Comparison of ENCODE assay signal across 19 mouse cellular contexts in the genomic region with DNA sequence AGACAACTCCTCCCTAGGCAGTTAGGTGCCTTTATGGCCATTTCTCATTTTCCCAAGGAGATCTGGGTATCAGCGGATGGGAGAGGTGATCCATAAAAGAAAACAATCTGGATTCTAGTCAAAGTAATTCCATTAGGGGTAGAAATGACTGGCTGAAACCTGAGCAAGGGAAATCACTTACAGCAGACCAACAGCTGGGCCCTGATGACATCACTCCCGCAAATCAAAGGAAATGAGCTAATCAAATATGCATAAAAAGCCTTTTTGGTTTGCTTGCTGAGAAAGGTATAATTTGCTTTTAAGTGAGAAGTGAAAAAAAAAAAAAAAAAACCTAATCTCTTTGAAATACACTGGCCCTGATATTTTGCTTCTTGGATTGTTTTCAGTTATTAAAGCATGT.
DNase-seq lines count a peak whose midpoint lies in the region; ATAC-seq and TF ChIP-seq lines count a peak whose summit lies in the region.
"Had no signal": no experiment of that assay in that cellular context is flagged by ENCODE, and none has a peak within 500 bp of the region (broad histone marks: within the 10 kb centered on the region; RNA-seq: fewer than 3 reads in every experiment).

No protein-coding gene starts in this region.

- no peak overlapping the region for H3K9ac ChIP-seq in hindbrain, postnatal 0 days (replicated peaks; ENCODE audit: low read length)
- H3K9ac ChIP-seq in hindbrain, embryonic 12.5 days: no peak overlapping the region
- H3K9ac ChIP-seq in CH12.LX (ENCODE audit: insufficient read depth, low read depth): no peak overlapping the region
- H3K9ac ChIP-seq in kidney, embryonic 15.5 days: no peak overlapping the region
- H3K9ac ChIP-seq: forebrain, embryonic 12.5 days; hindbrain, embryonic 15.5 days had no signal

- TF ChIP-seq RAD21 in CH12.LX (IDR thresholded peaks at IDR 0.05; ENCODE audit: low read depth, low read length): no peak

- TF ChIP-seq CTCF in hindbrain, postnatal 0 days (IDR thresholded peaks at IDR 0.05; ENCODE audit: low read depth): no peak
- TF ChIP-seq CTCF in C2C12 (IDR thresholded peaks at IDR 0.05; ENCODE audit: control insufficient read depth, insufficient read depth, insufficient read length) (no peak), CH12.LX (conservative IDR thresholded peaks at IDR 0.05 in 1 of 2, IDR thresholded peaks at IDR 0.05 in 1 of 2; ENCODE audit: low read depth in 2 of 2, low read length in 2 of 2) (no peak)

- H3K79me3 ChIP-seq in C2C12 (ENCODE audit: low read depth): no peaks in the 10 kb centered on the region

- H3K4me1 ChIP-seq in hindbrain, postnatal 0 days (ENCODE audit: insufficient read depth, low read length): no peaks in the 10 kb centered on the region
- no peaks in the 10 kb centered on the region for H3K4me1 ChIP-seq in hindbrain, embryonic 12.5 days
- H3K4me1 ChIP-seq in CH12.LX (ENCODE audit: control insufficient read depth in 1 of 2, insufficient read depth in 2 of 2): no peaks in the 10 kb centered on the region
- H3K4me1 ChIP-seq in kidney, embryonic 15.5 days: no peaks in the 10 kb centered on the region
- H3K4me1 ChIP-seq: forebrain, embryonic 12.5 days; heart, embryonic 10.5 days; hindbrain, embryonic 15.5 days had no signal

- dilution Hi-C loops in CH12.LX (cut with MboI; ENCODE audit: extremely low pct_ligation_motif_present, extremely low pct_unique_long_range_greater_than_20kb, low sequenced_read_pairs): no loop called here

- H3K36me3 ChIP-seq in hindbrain, postnatal 0 days (ENCODE audit: insufficient read depth, low read length): no peaks in the 10 kb centered on the region
- no peaks in the 10 kb centered on the region for H3K36me3 ChIP-seq in hindbrain, embryonic 12.5 days
- H3K36me3 ChIP-seq in C2C12 (ENCODE audit: control insufficient read depth, insufficient read depth) (no peaks in the 10 kb centered on the region), CH12.LX (replicated peaks in 1 of 2; ENCODE audit: control insufficient read depth in 1 of 2, insufficient read depth in 1 of 2, low read length in 1 of 2) (no peaks in the 10 kb centered on the region)
- H3K36me3 ChIP-seq in splenic B cell, adult 2 months (ENCODE audit: control insufficient read depth, insufficient read depth, low read length, poor library complexity, severe bottlenecking): no peaks in the 10 kb centered on the region
- no peaks in the 10 kb centered on the region for H3K36me3 ChIP-seq in kidney, embryonic 15.5 days
- H3K36me3 ChIP-seq: forebrain, embryonic 12.5 days; heart, embryonic 10.5 days; hindbrain, embryonic 15.5 days had no signal

- WGBS in hindbrain, postnatal 0 days: 42% methylated on average over 2 of the region's 2 CpGs
- WGBS in hindbrain, embryonic 12.5 days: 66% methylated on average over 2 of the region's 2 CpGs
- 40% methylated on average over 2 of the region's 2 CpGs for WGBS in kidney, embryonic 15.5 days

- no peak overlapping the region for H3ac ChIP-seq in C2C12 (ENCODE audit: control insufficient read depth, insufficient read length, low read depth)

- no peak overlapping the region for H3K4me3 ChIP-seq in hindbrain, postnatal 0 days (ENCODE audit: low read length)
- H3K4me3 ChIP-seq in hindbrain, embryonic 12.5 days: no peak overlapping the region
- no peak overlapping the region for H3K4me3 ChIP-seq in C2C12 (ENCODE audit: insufficient read depth, poor library complexity, severe bottlenecking)
- no peak overlapping the region for H3K4me3 ChIP-seq in CH12.LX (replicated peaks in 1 of 3; ENCODE audit: low read depth in 2 of 3, low read length in 2 of 3, poor library complexity in 1 of 3)
- H3K4me3 ChIP-seq in kidney, embryonic 15.5 days (replicated peaks): no peak overlapping the region
- H3K4me3 ChIP-seq: forebrain, embryonic 12.5 days; gastrocnemius, adult 2 months; heart, embryonic 10.5 days; hindbrain, embryonic 15.5 days had no signal

- H3K27ac ChIP-seq in hindbrain, postnatal 0 days: no peak overlapping the region
- no peak overlapping the region for H3K27ac ChIP-seq in hindbrain, embryonic 12.5 days
- H3K27ac ChIP-seq in CH12.LX (ENCODE audit: insufficient read depth, low read depth): no peak overlapping the region
- no peak overlapping the region for H3K27ac ChIP-seq in kidney, embryonic 15.5 days
- H3K27ac ChIP-seq: forebrain, embryonic 12.5 days; gastrocnemius, adult 2 months; heart, embryonic 10.5 days; hindbrain, embryonic 15.5 days had no signal

- no peak overlapping the region for H3K4me2 ChIP-seq in hindbrain, postnatal 0 days (ENCODE audit: low read depth, low read length)
- no peak overlapping the region for H3K4me2 ChIP-seq in hindbrain, embryonic 12.5 days (replicated peaks)
- H3K4me2 ChIP-seq in CH12.LX (ENCODE audit: insufficient read depth, low read depth, poor library complexity, severe bottlenecking): no peak overlapping the region
- H3K4me2 ChIP-seq in kidney, embryonic 15.5 days: no peak overlapping the region
- H3K4me2 ChIP-seq: forebrain, embryonic 12.5 days; hindbrain, embryonic 15.5 days had no signal

- H3K27me3 ChIP-seq in hindbrain, postnatal 0 days (ENCODE audit: insufficient read depth, low read length): no peaks in the 10 kb centered on the region
- H3K27me3 ChIP-seq in hindbrain, embryonic 12.5 days: no peaks in the 10 kb centered on the region
- H3K27me3 ChIP-seq in C2C12 (ENCODE audit: control insufficient read depth, insufficient read depth, insufficient read length): no peaks in the 10 kb centered on the region
- H3K27me3 ChIP-seq in CH12.LX (replicated peaks): no peaks in the 10 kb centered on the region
- H3K27me3 ChIP-seq in splenic B cell, adult 2 months (ENCODE audit: control insufficient read depth, insufficient read depth, low read length, poor library complexity, severe bottlenecking): no peaks in the 10 kb centered on the region
- H3K27me3 ChIP-seq in kidney, embryonic 15.5 days: no peaks in the 10 kb centered on the region
- H3K27me3 ChIP-seq: forebrain, embryonic 12.5 days; hindbrain, embryonic 15.5 days had no signal

- peak; percentile 2 for DNase-seq in hindbrain, postnatal 0 days (ENCODE audit: low spot score)
- peak; percentile 5 for DNase-seq in CH12.LX (ENCODE audit: extremely low read depth)
- peak; percentile 60 for DNase-seq in splenic B cell, adult 2 months (ENCODE audit: low read depth, low spot score)
- DNase-seq: adrenal gland, postnatal 10 days; cerebellum, adult 11-12 months; cerebellum, adult 9-10 months; cerebellum, postnatal 36 days; gastrocnemius, adult 2 months; gastrocnemius, postnatal 36 days; heart, postnatal 4 days had no signal

- TF ChIP-seq POLR2A in CH12.LX (IDR thresholded peaks at IDR 0.05; ENCODE audit: low read depth, low read length): no peak

- no peak for TF ChIP-seq EP300 in CH12.LX (IDR thresholded peaks at IDR 0.05; ENCODE audit: low read length)

- no peaks in the 10 kb centered on the region for H3K79me2 ChIP-seq in C2C12 (ENCODE audit: control insufficient read depth, insufficient read depth)
- no peaks in the 10 kb centered on the region for H3K79me2 ChIP-seq in CH12.LX (replicated peaks; ENCODE audit: control insufficient read depth, extremely low read depth, insufficient read depth, poor library complexity, severe bottlenecking)

- no peak for ATAC-seq in hindbrain, postnatal 0 days
- no peak for ATAC-seq in hindbrain, embryonic 12.5 days (ENCODE audit: low FRiP score)
- ATAC-seq in kidney, embryonic 15.5 days (replicated peaks; ENCODE audit: low FRiP score): no peak
- ATAC-seq: CD4-positive, CD25-positive, alpha-beta regulatory T cell, adult 4 months; inflammation-experienced regulatory T-cells, adult 6 months; intestine, postnatal 0 days had no signal

- no peaks in the 10 kb centered on the region for H3K9me3 ChIP-seq in hindbrain, postnatal 0 days (ENCODE audit: low read length)
- H3K9me3 ChIP-seq in hindbrain, embryonic 12.5 days (replicated peaks): no peaks in the 10 kb centered on the region
- H3K9me3 ChIP-seq in CH12.LX (replicated peaks; ENCODE audit: low read length): no peaks in the 10 kb centered on the region
- no peaks in the 10 kb centered on the region for H3K9me3 ChIP-seq in kidney, embryonic 15.5 days (replicated peaks)
- H3K9me3 ChIP-seq: forebrain, embryonic 12.5 days; heart, embryonic 10.5 days; hindbrain, embryonic 15.5 days had no signal

- in situ Hi-C loops in CH12.LX (cut with MboI; ENCODE audit: low pct_ligation_motif_present, low pct_unique_long_range_greater_than_20kb, low sequenced_read_pairs): no loop called here

TF ChIP-seq in C2C12, 6 proteins besides CTCF, POLR2A, EP300 and RAD21:
- peak; percentile 70 for TF ChIP-seq MYOD1 (IDR thresholded peaks at IDR 0.05; ENCODE audit: control insufficient read depth, insufficient read length, low read depth)
- TF ChIP-seq MAX (IDR thresholded peaks at IDR 0.05): no peak

TF ChIP-seq in CH12.LX, 34 proteins besides CTCF, POLR2A, EP300 and RAD21:
- TF ChIP-seq TCF12 (IDR thresholded peaks at IDR 0.05; ENCODE audit: low read depth, low read length) (no peak), JUN (IDR thresholded peaks at IDR 0.05; ENCODE audit: insufficient read depth, low read depth, low read length) (no peak), RCOR1 (conservative IDR thresholded peaks at IDR 0.05; ENCODE audit: low read depth, low read length) (no peak), SMC3 (IDR thresholded peaks at IDR 0.05; ENCODE audit: low read depth, low read length) (no peak), MAZ (IDR thresholded peaks at IDR 0.05; ENCODE audit: low read depth, low read length) (no peak), SIN3A (IDR thresholded peaks at IDR 0.05; ENCODE audit: low read length) (no peak), NELFE (IDR thresholded peaks at IDR 0.05; ENCODE audit: low read depth, low read length) (no peak), JUND (conservative IDR thresholded peaks at IDR 0.05; ENCODE audit: low read depth, low read length) (no peak)
TF ChIP-seq in CH12.LX: peak in this region for 0.

Comparison
In these comparisons a context has a peak if more than half of its experiments do, and no peak if none do; other contexts are left out.
1. DNase-seq: peak in every context shown above with its lines; median percentile 60 in splenic B cell, adult 2 months; 5 in CH12.LX; 2 in hindbrain, postnatal 0 days.